In the genomic region with DNA sequence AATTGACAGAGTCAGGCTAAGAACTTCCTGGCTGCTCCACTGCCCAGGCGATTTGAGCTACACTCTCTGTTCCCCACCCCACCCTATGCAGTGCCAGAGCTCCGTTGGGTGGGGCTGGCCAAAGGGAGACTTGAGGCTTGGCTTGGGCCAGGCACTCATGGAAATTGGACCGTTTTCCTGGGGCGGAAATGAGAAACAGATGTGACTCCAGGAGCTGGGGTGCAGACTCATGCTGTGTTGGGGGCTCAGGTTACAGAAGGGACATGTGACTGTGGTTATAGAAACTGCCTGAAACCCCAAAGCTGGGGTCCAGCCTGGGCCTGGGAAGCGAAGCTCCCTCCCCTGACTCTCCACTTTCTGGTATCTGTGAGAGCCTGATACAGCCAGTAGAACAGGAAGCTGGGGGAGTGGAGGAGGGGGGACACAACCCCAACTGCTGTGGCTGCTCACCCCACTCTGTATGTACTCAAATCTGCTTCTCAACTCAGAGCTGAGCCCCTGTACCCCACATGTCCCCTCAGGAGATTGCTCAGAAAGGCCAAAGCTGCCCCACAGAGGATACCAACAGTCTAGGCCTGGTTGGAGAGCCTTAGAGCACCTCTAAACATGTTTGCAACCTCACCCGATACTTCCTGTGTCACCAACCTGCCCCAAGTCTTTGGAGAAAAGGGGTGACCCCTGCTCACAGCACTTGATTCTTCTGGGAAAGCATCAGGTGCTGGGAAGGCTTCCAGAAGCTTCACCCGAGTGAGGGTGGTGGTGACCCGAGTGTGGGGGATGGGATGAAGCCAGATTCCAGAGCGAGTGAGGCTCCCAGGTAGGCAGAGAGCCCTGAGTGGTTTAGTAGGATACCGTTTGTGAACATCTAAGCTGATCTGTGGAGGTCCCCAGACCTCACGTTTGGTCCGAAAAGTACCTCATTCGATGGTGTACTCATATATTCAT, we compare ENCODE assay signal across 8 mouse cellular contexts.
DNase-seq lines count a peak whose midpoint lies in the region; ATAC-seq and TF ChIP-seq lines count a peak whose summit lies in the region.

No protein-coding gene starts in this region.

- peak; percentile 48; the same call in 1 of the 2 replicates for TF ChIP-seq EP300 in liver, embryonic 14.5 days (IDR thresholded peaks at IDR 0.05; ENCODE audit: low read depth)

- H3K9me3 ChIP-seq in liver, embryonic 14.5 days (ENCODE audit: control insufficient read depth, low read length), result no peaks in the 10 kb centered on the region
- no peaks in the 10 kb centered on the region for H3K9me3 ChIP-seq in stomach, embryonic 14.5 days (ENCODE audit: control insufficient read depth, low read depth, low read length)
- no peaks in the 10 kb centered on the region for H3K9me3 ChIP-seq in forebrain, embryonic 15.5 days

- intact Hi-C loops in gastrocnemius, adult 2 months (cut with DNase I), result loop anchor here (5.0 kb wide), 1 partner anchor 88 kb away; no protein-coding TSS in a partner anchor
- intact Hi-C loops in left cerebral cortex, adult 2 months (cut with DNase I), result no loop called here

- H3K4me1 ChIP-seq in liver, embryonic 14.5 days (replicated peaks; ENCODE audit: control insufficient read depth in 2 of 2, insufficient read depth in 2 of 2, low read length in 1 of 2), result peaks cover 2 to 35% of the 10 kb centered on the region in 2 experiments; a peak in 3 of 4 replicates
- peaks cover 40% of the 10 kb centered on the region for H3K4me1 ChIP-seq in stomach, embryonic 14.5 days (ENCODE audit: control insufficient read depth, insufficient read depth, low read length)
- H3K4me1 ChIP-seq in forebrain, embryonic 15.5 days, result peaks cover 6% of the 10 kb centered on the region; the same call in 1 of the 2 replicates

- 36% methylated on average over 13 of the region's 13 CpGs for WGBS in liver, embryonic 14.5 days (ENCODE audit: insufficient replicate concordance)
- 48% methylated on average over 13 of the region's 13 CpGs for WGBS in stomach, embryonic 14.5 days
- WGBS in forebrain, embryonic 15.5 days, result 72% methylated on average over 13 of the region's 13 CpGs

- H3K9ac ChIP-seq in liver, embryonic 14.5 days (replicated peaks), result no peak overlapping the region
- H3K9ac ChIP-seq in stomach, embryonic 14.5 days (replicated peaks; ENCODE audit: low read depth, low read length), result no peak overlapping the region
- no peak overlapping the region for H3K9ac ChIP-seq in forebrain, embryonic 15.5 days (replicated peaks)

- DNase-seq in urinary bladder, postnatal 25 days (ENCODE audit: low spot score), result peak; percentile 53
- no peak for DNase-seq in urinary bladder, adult 2 months (ENCODE audit: low spot score)
- DNase-seq in gastrocnemius, adult 2 months, result peak; percentile 93
- no peak for DNase-seq in liver, embryonic 14.5 days (ENCODE audit: low read depth in 3 of 3, low spot score in 3 of 3)
- DNase-seq in left cerebral cortex, adult 2 months (ENCODE audit: extremely low spot score in 1 of 2, low spot score in 2 of 2), result no peak

- no peak for TF ChIP-seq CTCF in gastrocnemius, adult 2 months (IDR thresholded peaks at IDR 0.05)
- no peak for TF ChIP-seq CTCF in liver, embryonic 14.5 days (IDR thresholded peaks at IDR 0.05; ENCODE audit: low read depth)
- no peak for TF ChIP-seq CTCF in left cerebral cortex, adult 2 months (IDR thresholded peaks at IDR 0.05)

- ATAC-seq in inflammation-experienced regulatory T-cells, adult 6 months, result peak; percentile 74
- ATAC-seq in liver, embryonic 14.5 days (ENCODE audit: insufficient read depth), result peak; percentile 53; the same call in 1 of the 2 replicates
- ATAC-seq in stomach, embryonic 14.5 days (ENCODE audit: insufficient number of reproducible peaks, insufficient read depth, low FRiP score, low read depth), result peak; percentile 79
- no peak for ATAC-seq in forebrain, embryonic 15.5 days (replicated peaks)

- H3K27me3 ChIP-seq in liver, embryonic 14.5 days (ENCODE audit: control insufficient read depth, insufficient read depth, low read length), result no peaks in the 10 kb centered on the region
- no peaks in the 10 kb centered on the region for H3K27me3 ChIP-seq in stomach, embryonic 14.5 days (ENCODE audit: control insufficient read depth, insufficient read depth, low read length)
- H3K27me3 ChIP-seq in forebrain, embryonic 15.5 days, result no peaks in the 10 kb centered on the region

- H3K36me3 ChIP-seq in liver, embryonic 14.5 days (replicated peaks; ENCODE audit: control insufficient read depth, insufficient read depth, low read depth), result no peaks in the 10 kb centered on the region
- no peaks in the 10 kb centered on the region for H3K36me3 ChIP-seq in stomach, embryonic 14.5 days (ENCODE audit: control insufficient read depth, insufficient read depth, low read length)
- no peaks in the 10 kb centered on the region for H3K36me3 ChIP-seq in forebrain, embryonic 15.5 days

- no peak overlapping the region for H3K4me3 ChIP-seq in gastrocnemius, adult 2 months
- H3K4me3 ChIP-seq in liver, embryonic 14.5 days (ENCODE audit: insufficient read depth in 1 of 2, low read depth in 2 of 2, low read length in 2 of 2), result no peak overlapping the region
- H3K4me3 ChIP-seq in stomach, embryonic 14.5 days (ENCODE audit: low read depth, low read length), result no peak overlapping the region
- no peak overlapping the region for H3K4me3 ChIP-seq in left cerebral cortex, adult 2 months
- H3K4me3 ChIP-seq in forebrain, embryonic 15.5 days, result no peak overlapping the region

- no peak overlapping the region for H3K4me2 ChIP-seq in liver, embryonic 14.5 days (ENCODE audit: low read depth)
- no peak overlapping the region for H3K4me2 ChIP-seq in stomach, embryonic 14.5 days (replicated peaks; ENCODE audit: low read depth, low read length)
- no peak overlapping the region for H3K4me2 ChIP-seq in forebrain, embryonic 15.5 days (replicated peaks)

- H3K27ac ChIP-seq in gastrocnemius, adult 2 months, result peak overlapping the region; percentile 86
- H3K27ac ChIP-seq in liver, embryonic 14.5 days, result no peak overlapping the region
- peak overlapping the region; percentile 91 for H3K27ac ChIP-seq in stomach, embryonic 14.5 days (ENCODE audit: low read length)
- H3K27ac ChIP-seq in left cerebral cortex, adult 2 months, result no peak overlapping the region
- no peak overlapping the region for H3K27ac ChIP-seq in forebrain, embryonic 15.5 days (replicated peaks)

Comparison
In these comparisons a context has a peak if more than half of its experiments do, and no peak if none do; other contexts are left out.
1. DNase-seq: peak in urinary bladder, postnatal 25 days (single experiment) and gastrocnemius, adult 2 months (single experiment); none in urinary bladder, adult 2 months (single experiment), liver, embryonic 14.5 days (0 of 3) and left cerebral cortex, adult 2 months (0 of 2).
2. H3K27ac ChIP-seq: peak in gastrocnemius, adult 2 months (single experiment) and stomach, embryonic 14.5 days (single experiment); none in liver, embryonic 14.5 days (single experiment), left cerebral cortex, adult 2 months (single experiment) and forebrain, embryonic 15.5 days (single experiment).